Mouse (Mus musculus) megakaryocyte, embryonic 14.5 days (primary cell): ENCODE data around the gene Fbxl17.

ENCODE experiments used
- FLI1 ChIP-seq: IDR thresholded peaks from 2 replicates; pipeline ENCODE4 v1.6.1; 2012; ENCODE audit warnings: low read length, inconsistent platforms, mixed read lengths
- GATA1 ChIP-seq: IDR thresholded peaks from 3 replicates; pipeline ENCODE4 v1.6.1; 2012; ENCODE audit warnings: mixed read lengths, low read length, inconsistent platforms, borderline replicate concordance

GRCm38 (mm10) chr17:63029105-63029504 lies 470.7 kb downstream of the Fbxl17 start:
- no peak for TF ChIP-seq GATA1
- no peak for TF ChIP-seq FLI1
